Mouse (Mus musculus) R1 (cell line): ENCODE measurements at regions not wholly inside any gene's neighbourhood (a gene's known extent, or its start where the extent isn't known, plus 50 kb on each side); places are given as distances from the start of the nearest gene placed in this dataset.

Experiments
- DNase-seq: peaks from one replicate; pipeline ENCODE4 v3.0.0-alpha.2; 2018; ENCODE audit warnings: low read depth, low spot score

DNA sequence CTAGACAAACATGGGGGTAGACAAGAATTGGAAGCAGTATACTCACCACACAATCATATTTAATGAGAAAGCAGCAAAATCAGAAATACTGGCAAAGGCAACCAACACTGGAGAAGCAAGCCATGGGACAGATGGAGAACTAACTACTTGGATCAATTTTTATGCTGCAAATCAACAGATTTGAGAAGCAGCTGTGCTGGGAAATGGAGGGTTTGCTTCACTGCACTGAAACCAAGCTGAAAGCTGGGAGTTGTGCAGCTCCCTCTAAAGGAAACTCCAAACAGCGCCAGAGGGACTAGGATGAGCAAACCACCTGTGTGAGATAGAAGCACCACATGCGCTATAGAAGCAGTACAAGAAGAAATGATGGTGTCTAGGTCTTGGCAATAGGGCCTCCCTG lies 1246.0 kb downstream of the Lrfn5 start:
- peak; percentile 5 for DNase-seq

DNA sequence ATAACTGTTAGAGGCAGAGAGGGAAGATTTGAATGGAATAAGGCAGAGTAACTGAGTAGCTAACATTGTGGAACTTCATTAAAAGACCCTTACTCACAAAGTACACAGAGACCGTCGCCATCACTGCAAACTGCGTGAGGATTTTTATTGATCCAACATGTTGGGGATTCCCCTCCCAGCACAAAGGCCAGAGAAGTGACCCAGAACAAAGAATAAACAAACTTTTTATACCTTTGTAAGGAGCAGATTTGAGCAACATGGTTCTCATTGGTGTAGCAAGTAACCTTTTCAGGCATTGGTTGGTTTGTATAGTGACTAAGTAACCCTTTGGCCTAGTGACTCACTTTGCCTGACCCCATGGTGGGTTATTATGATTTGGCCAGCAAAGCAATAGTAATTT lies 1246.9 kb downstream of the Lrfn5 start:
- DNase-seq: no peak

DNA sequence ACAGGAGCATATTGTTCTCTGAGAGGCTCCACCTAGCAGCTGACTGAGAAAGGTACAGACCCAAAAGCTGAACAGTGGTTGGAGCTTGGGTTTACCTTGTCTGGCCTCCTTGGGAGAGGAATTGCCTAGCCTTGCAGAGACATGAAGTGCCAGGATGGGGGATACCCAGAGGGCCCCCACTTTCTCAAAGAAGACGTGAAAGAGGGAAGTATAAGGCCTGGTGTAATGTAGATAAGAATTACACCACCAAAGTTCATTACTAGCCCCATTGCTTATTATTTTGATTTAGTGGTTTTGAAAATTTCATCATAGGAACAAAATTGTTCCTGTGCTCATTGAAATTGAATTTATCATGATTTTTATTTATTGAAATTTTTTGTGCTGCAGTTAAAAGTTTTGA lies 1253.0 kb downstream of the Lrfn5 start:
- peak; percentile 5 for DNase-seq

DNA sequence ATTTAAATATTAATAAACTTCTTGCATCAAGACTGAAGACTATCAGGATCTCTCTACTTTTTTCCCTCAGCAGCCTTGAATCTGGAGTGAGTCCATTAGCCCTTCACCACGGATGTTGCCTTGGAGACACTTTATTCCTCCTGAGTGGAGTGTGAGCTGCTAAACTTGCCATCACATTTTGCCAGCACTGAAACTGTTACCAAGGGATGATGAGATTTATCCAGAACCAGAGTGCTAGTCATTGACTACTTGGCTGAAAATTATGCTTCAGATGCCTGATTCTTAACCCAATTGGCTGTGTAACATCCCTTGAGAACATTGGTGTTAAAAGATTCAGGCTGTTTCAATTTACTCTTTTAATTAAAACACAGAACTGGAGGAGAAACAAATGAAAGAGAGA lies 1289.8 kb downstream of the Lrfn5 start:
- DNase-seq: no peak
